Mouse (Mus musculus) right cerebral cortex, postnatal 4 days (tissue): ENCODE measurements around the gene Gnao1.

Source experiments
- DNase-seq: peaks from one replicate; pipeline ENCODE4 v3.0.0-alpha.2; 2022

Gene Gnao1

GRCm38 (mm10) chr8:93952511-93952910, 142.7 kb downstream of the Gnao1 start:
- no peak for DNase-seq

- no peak for DNase-seq
Measured at GRCm38 (mm10) chr8:93958402-93958801, 148.6 kb downstream of the Gnao1 start.

- no peak for DNase-seq
Measured at GRCm38 (mm10) chr8:93960909-93961308, 151.1 kb downstream of the Gnao1 start.

- no peak for DNase-seq
Measured at GRCm38 (mm10) chr8:93968293-93968692, 158.5 kb downstream of the Gnao1 start.

- no peak for DNase-seq
Measured at GRCm38 (mm10) chr8:93969626-93970340, 160.0 kb downstream of the Gnao1 start.

- no peak for DNase-seq
Measured at GRCm38 (mm10) chr8:93971451-93971850, 161.7 kb downstream of the Gnao1 start.

GRCm38 (mm10) chr8:93972211-93972610, 162.4 kb downstream of the Gnao1 start:
- DNase-seq = no peak

DNA sequence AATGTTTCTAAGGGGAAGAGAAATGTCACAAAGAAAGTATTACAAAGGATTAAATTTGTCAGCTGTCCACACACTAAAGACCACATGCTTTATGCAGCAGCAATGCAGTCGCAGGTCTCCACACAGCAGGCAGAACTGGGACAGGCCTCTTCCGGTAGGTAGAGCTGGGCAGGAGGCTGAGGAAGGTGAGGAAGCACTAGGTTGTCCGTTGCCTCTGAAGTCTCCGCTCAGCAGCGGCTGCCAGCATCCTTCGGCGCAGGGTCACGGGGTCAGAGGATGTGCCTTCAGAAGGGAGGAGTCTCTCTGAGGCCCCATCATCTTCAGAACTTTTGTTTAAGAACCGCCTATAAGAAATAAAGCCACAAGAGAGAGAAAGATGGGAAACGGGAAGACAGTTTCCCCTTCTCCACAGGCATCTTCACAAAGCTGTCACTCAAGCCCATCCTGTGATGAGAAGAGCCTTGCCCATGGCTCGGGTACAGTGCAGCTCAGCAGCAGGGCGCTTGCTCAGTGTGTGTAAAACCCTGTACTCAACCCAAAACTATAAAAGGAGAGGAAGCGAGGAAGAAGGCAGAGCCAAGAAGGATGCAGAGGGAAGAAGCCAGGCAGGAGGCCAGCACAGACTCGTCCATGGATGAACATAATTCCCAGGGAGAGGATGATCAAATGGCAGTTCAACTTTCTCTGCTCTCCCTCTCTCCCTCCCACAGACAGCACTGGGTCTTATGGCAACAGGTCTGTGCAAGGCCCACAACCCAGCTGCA, 163.4 kb downstream of the Gnao1 start:
- DNase-seq = no peak

DNA sequence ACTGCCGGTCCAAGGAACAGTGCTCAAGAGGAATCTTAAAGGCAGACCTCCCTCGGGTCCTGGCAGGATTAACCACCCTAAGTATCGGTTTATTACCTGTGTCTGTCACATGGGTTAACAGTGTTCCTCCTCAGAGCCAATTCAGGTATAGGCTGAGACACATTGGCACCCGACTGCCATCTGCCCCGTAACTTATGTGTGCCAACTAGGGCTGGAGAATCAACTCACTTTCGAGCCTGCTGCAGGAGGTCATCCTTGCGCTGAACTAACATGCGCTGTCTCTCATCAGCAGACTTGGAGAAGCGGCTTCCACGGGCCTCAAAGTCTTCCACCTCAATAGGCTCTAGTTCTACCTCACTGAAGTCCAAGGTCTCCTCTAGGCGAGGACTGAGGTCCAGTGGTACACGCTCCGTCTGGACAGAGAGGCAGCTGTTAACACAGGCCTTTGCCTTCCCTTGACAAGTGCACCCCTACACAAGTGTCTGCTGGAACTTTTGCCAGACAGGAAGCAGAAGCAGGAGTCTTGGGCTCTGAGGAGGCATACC, 164.1 kb downstream of the Gnao1 start:
- DNase-seq = no peak

DNA sequence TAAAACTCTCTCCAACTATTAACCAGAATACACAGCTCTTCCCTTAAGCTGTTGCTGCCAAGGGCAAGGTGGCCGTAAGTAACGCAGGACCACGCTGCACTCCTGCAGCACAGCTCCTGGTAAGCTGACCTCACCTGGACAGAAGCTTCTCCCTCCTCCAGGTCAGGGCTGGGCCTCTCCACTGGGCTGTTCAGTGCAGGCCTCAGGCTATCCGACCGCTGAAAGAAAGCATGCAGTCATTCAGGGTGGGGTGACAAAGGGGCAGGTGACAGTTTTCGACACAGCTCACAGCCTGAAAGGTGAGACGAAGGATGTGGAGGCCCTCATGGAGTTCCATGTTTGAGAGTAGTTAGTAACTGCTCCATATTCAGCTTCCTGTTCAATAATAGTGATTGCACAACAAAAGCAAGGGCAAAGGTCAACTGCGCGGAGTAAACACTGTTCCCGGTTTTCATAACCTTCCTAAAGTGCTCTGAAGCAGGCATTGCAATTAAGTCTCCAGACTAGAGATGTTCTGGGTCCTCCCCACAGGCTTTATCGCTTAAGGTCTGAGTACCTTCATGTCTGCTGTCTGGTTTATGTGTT, 164.9 kb downstream of the Gnao1 start:
- DNase-seq = no peak

GRCm38 (mm10) chr8:93975358-93975757, 165.6 kb downstream of the Gnao1 start:
- no peak for DNase-seq

DNA sequence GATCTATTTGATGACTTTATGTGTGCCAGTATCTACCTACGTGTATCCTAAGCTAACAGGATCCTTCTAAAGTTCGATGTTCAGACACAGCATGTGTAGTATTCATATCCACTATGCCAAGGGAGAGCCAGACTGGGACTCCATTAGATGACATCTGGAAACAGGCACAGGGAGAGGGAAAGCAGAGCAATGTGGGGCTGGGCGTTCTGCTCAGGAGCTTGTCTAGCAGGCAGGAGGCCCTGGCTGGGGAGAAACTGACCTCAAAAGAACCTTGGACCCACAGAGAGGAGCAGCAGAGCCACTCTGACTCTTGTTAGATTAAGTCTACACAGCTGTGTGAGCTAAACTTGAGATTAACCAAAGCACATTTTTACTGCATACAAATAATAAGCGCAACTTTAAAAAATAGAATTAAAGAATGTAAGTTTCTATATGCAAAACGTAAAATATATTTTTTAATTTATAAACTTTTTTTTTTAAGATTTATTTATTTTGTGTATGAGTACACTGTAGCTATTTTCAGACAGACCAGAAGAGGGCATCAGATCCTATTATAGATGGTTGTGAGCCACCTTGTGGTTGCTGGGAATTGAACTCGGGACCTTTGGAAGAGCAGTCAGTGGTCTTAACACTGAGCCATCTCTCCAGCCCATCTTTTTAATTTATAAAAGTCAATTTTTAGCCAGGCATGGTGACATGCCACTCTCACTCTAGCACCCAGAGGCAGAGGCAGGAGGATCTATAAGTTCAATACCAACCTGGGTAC, 166.9 kb downstream of the Gnao1 start:
- no peak for DNase-seq

DNA sequence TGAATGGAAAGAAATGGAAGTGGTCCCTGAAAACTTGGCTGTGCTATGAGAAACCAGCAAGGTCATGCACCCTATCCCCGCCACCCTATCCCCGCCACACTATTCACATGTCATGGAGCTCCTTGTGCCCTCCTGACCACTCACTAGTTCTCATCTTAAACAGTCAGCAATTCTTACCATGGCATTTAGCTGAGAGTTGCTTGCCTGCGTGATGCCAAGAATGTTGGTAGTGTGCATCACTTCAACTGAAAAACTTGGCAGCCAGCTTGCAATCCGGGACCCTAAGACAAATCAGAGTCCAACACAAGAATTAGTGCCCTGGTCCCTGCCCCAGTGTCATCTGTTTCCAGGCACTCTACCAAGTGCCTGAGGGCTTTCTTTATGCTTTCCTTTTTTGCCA, 170.4 kb downstream of the Gnao1 start:
- no peak for DNase-seq

DNA sequence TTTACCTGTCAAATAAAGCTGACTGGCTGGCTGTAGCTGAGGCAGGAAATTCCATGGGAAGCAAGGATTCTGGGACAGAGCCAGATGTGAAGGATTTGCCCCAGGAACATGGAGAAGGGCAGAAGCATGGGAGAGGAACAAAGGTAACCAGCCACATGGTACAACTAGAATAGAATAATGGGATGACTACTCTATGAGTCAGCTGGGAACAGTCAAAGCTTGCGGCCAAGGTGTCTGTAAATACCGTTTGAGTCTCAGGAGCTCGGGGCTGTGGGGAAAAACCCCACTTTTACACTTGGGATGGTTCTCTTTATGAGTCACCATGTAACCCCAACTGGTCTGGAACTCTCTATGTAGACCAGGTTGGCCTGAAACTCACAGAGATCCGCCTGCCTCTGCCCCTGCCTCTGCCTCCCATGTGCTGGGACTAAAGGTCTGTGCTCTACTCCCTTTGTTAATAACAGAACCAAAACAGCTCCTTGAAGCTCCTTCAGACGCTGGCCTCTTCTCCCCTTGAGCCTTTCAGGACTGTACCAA, 172.0 kb downstream of the Gnao1 start:
- DNase-seq = no peak

GRCm38 (mm10) chr8:93983827-93984226, 174.1 kb downstream of the Gnao1 start:
- no peak for DNase-seq

DNA sequence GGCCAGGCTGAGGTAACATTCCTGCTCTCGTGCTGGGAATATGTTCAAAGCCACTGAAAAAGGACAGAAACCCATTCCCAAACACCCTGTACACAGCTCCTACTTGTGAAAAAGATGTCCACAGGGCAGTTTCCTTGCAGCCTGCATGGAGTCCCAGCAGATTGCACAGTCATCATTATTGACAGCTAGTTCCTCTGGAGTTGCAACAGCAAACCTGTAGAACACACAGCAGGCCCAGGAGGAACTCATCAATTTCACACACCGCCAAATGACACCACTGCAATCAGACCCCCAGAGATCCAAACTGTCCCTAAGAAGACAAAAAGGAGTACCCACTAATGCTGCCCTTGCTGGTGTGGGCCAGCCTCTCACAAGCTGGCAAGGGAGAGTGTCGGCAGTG, 175.0 kb downstream of the Gnao1 start:
- no peak for DNase-seq

GRCm38 (mm10) chr8:93989739-93990138, 180.0 kb downstream of the Gnao1 start:
- no peak for DNase-seq

GRCm38 (mm10) chr8:93998961-93999360, 189.2 kb downstream of the Gnao1 start:
- no peak for DNase-seq

- no peak for DNase-seq
Measured at GRCm38 (mm10) chr8:94004139-94004538, 194.4 kb downstream of the Gnao1 start.

- DNase-seq = no peak
Measured at GRCm38 (mm10) chr8:94009243-94009845, 199.6 kb downstream of the Gnao1 start.

DNA sequence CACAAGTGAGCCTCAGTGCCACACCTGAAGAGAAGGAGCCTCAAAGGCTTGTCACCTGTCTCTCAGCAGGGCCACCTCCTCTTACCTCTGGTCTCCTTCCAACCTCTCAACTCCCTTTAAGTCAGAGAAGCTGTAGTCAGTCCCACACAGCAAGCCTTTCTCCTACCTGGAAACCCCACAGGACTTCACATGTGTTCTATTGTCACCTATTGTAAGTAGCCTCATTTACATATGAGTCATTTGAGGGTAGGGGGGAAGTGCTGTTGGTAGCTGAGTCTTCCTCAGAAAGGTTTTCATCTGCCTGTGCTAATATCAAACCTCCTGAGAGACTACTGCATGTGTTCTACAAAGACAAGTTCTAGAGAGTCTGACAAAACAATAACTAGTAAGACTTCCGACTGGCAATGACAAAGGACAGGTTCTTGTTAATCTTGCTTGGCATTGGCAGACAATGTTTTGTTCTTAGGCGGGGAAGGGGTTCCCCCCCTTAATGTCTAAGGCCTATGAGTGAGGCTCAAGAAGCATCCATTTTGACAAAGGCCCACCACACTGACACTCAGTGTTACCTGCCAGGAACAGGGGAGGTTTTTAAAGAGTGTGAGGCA, 200.4 kb downstream of the Gnao1 start:
- no peak for DNase-seq
